Mouse (Mus musculus) cerebellum, postnatal 25 days (tissue): ENCODE data around the gene 2010300C02Rik.

ENCODE experiments used
- DNase-seq, 2 experiments: peaks; one replicate each; pipeline ENCODE4 v3.0.0; 2021; ENCODE audit warnings: mixed read lengths in 2 of 2

The 2010300C02Rik gene

DNA sequence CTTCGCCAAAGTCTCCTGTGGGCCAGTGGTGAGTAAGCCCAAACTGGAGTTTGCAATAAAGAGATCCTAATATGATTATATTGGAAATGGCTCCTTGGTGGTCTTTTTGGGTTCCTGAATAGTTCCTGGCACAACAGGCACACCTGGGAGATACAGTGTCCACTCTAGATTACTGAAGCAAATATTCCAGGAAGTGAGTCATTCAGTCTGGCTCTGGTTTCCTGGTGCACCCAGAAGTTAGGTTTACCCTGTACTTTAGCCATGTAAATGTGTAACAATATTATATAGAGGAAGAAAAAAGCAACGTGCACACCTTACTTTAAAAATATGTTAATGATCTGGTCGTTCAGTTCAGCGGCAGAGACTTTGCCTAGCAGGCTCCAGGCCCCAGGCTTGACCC lies 153.1 kb downstream of the 2010300C02Rik start:
- DNase-seq, result no peak

DNA sequence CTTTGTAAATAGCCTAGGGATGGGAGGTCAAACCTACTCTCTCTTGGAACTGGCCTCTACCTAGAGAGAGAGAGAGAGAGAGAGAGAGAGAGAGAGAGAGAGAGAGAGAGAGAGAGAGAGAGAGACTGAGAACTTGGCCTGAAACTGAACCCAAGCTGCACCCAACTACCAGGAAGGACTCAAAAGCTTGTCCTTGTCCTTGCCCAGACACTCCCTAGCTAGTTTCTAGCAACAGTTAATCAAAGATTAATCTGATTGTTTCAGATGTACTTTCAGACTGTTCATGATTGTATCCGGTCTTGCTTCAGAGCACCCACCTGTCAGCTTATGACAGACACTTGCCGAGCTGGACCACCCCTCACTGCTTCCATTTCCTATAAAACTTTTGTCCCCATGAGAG lies 153.5 kb downstream of the 2010300C02Rik start:
- no peak for DNase-seq

DNA sequence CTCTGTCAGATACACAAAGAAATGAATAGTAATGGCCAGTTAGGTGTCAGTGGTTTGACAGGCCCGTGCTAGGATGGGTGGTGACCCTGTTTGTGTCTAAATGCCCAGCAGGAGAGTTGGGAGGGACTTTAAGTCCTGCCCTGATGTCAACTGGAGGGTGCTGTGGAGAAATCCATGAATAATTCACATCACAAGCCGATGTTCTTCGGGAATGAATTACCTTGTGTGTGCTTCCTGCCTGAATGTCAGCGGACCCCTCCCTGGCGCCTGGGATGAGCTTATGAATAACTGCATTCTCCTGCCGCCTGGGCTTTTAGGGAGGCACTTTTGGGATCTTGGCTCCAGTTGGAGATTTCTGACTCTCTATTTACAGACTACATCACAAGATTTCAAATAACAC lies 154.5 kb downstream of the 2010300C02Rik start:
- no peak for DNase-seq

DNA sequence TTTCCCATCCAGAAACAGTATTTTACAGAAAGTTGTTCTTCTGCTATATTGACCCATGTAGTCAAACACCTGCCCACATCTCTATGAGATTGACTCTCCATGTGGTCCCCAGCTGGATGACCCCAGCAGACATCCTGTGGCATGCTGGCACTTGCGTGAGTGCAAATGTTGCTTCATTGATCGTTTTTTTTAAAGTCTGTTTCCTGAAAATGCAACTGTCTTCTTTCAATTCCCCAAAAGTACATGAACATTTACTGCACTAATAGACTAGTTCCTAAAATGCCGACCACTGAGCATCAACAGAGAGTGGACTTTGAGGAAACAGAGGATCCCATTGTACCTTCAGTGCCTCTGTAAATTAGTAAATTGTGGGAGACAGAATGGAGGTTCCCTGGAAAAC lies 157.9 kb downstream of the 2010300C02Rik start:
- no peak for DNase-seq
